In the genomic region with DNA sequence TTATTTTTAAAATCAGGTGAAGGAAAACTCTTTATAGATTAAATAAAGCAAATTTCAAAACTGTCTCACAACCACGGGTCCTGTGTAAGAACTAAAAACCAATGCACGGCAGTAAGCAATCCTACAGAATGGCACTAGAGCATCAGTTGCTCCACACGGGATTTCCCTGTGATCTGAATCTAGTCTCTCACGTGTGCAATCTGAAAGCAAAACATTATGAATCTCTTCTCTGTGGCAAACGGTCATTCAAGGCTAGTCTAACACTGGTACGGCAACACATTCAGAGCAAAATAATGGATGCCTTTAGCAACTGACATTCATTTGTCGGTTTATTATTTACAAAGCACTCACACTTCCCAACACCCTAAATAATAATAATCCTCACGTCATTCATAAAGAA, we compare ENCODE assay signal across 8 mouse cellular contexts. TPM values are rescaled to one million over a fixed set of nuclear protein-coding genes. Genes with fewer than 3 reads are reported as not detected.
DNase-seq lines count a peak whose midpoint lies in the region; ATAC-seq and TF ChIP-seq lines count a peak whose summit lies in the region.

No protein-coding gene starts in this region.

- no peaks in the 10 kb centered on the region for H3K4me1 ChIP-seq in forebrain, embryonic 11.5 days (replicated peaks; ENCODE audit: control insufficient read depth, insufficient read depth, low read length)
- peaks cover 8% of the 10 kb centered on the region for H3K4me1 ChIP-seq in liver, embryonic 11.5 days (replicated peaks; ENCODE audit: control insufficient read depth, insufficient read depth, low read length)

- H3K4me2 ChIP-seq in forebrain, embryonic 11.5 days (ENCODE audit: low read depth, low read length, severe bottlenecking), result peak overlapping the region; percentile 87
- peak overlapping the region; percentile 89 for H3K4me2 ChIP-seq in liver, embryonic 11.5 days

- peak overlapping the region; percentile 83 for H3K4me3 ChIP-seq in gastrocnemius, adult 2 months
- peak overlapping the region; percentile 78 for H3K4me3 ChIP-seq in forebrain, embryonic 11.5 days (ENCODE audit: low read depth, low read length)
- H3K4me3 ChIP-seq in liver, embryonic 11.5 days (ENCODE audit: low read depth, low read length), result peak overlapping the region; percentile 59

- H3K9me3 ChIP-seq in forebrain, embryonic 11.5 days (ENCODE audit: control insufficient read depth, low read length), result no peaks in the 10 kb centered on the region
- H3K9me3 ChIP-seq in liver, embryonic 11.5 days (ENCODE audit: control insufficient read depth, low read length), result no peaks in the 10 kb centered on the region

- 52% methylated on average over 8 of the region's 8 CpGs for WGBS in forebrain, embryonic 11.5 days
- WGBS in liver, embryonic 11.5 days, result 30% methylated on average over 8 of the region's 8 CpGs

- peak overlapping the region; percentile 92; the same call in 1 of the 2 replicates for H3K27ac ChIP-seq in gastrocnemius, adult 2 months
- no peak overlapping the region for H3K27ac ChIP-seq in forebrain, embryonic 11.5 days (ENCODE audit: low read depth, low read length)
- no peak overlapping the region for H3K27ac ChIP-seq in liver, embryonic 11.5 days (ENCODE audit: low read depth, low read length)

- no peaks in the 10 kb centered on the region for H3K27me3 ChIP-seq in forebrain, embryonic 11.5 days (ENCODE audit: control insufficient read depth, insufficient read depth, low read length)
- no peaks in the 10 kb centered on the region for H3K27me3 ChIP-seq in liver, embryonic 11.5 days (replicated peaks; ENCODE audit: control insufficient read depth, insufficient read depth, low read length)

- peaks cover under 1% of the 10 kb centered on the region; the same call in 1 of the 2 replicates for H3K36me3 ChIP-seq in forebrain, embryonic 11.5 days (ENCODE audit: control insufficient read depth, insufficient read depth, low read length)
- peaks cover 11% of the 10 kb centered on the region; the same call in 1 of the 2 replicates for H3K36me3 ChIP-seq in liver, embryonic 11.5 days (ENCODE audit: control insufficient read depth, insufficient read depth, low read length)

- no peak for ATAC-seq in forebrain, embryonic 11.5 days (replicated peaks; ENCODE audit: low FRiP score)
- no peak for ATAC-seq in liver, embryonic 11.5 days (replicated peaks; ENCODE audit: low FRiP score)

- intact Hi-C loops in gastrocnemius, adult 2 months (cut with DNase I), result loop anchor here (2.0 to 10.0 kb wide), 3 partner anchors 19 to 593 kb away; a partner anchor contains a TSS

- H3K9ac ChIP-seq in forebrain, embryonic 11.5 days (ENCODE audit: low read length), result peak overlapping the region; percentile 78
- peak overlapping the region; percentile 83 for H3K9ac ChIP-seq in liver, embryonic 11.5 days (ENCODE audit: low read depth, low read length)

- DNase-seq in gastrocnemius, adult 2 months, result no peak
- DNase-seq in gastrocnemius, postnatal 25 days, result no peak
- peak; percentile 35 for DNase-seq in 3T3-L1 (ENCODE audit: low read depth, low spot score)
- no peak for DNase-seq in forebrain, embryonic 11.5 days (ENCODE audit: low spot score)
- no peak for DNase-seq in liver, embryonic 11.5 days (ENCODE audit: low spot score)
- DNase-seq in cerebellum, adult 11 months, result no peak
- no peak for DNase-seq in cerebellum, postnatal 10 days
- DNase-seq in cerebellum, postnatal 36 days, result no peak

- TF ChIP-seq CTCF in gastrocnemius, adult 2 months (IDR thresholded peaks at IDR 0.05), result no peak

RNA-seq across cellular contexts. Expression of a gene that starts 0.8 kb away (rescaled TPM):
- 1 to 10 TPM; 6.8 to 7.0 TPM for total RNA-seq in gastrocnemius, adult 2 months (2021)
- total RNA-seq in gastrocnemius, postnatal 25 days (2021), result 1 to 10 TPM; 5.5 to 6.2 TPM
- 11.9 and 13.5 TPM in 2 replicates for polyA plus RNA-seq in forebrain, embryonic 11.5 days (2014; fragmentation: Nextera tagmentation; extraction: Ambion mirVana)
- 12.6 and 14.3 TPM in 2 replicates for polyA plus RNA-seq in liver, embryonic 11.5 days (2014; fragmentation: Nextera tagmentation; extraction: Ambion mirVana)

RNA-seq across cellular contexts. Expression of a gene that starts 18.2 kb away (rescaled TPM):
- total RNA-seq in gastrocnemius, adult 2 months (2021), result 1 to 10 TPM; 3.4 to 4.0 TPM
- total RNA-seq in gastrocnemius, postnatal 25 days (2021), result 1 to 10 TPM; 2.8 to 3.5 TPM
- 3.2 and 4.0 TPM in 2 replicates for polyA plus RNA-seq in forebrain, embryonic 11.5 days (2014; fragmentation: Nextera tagmentation; extraction: Ambion mirVana)
- 1.9 and 2.4 TPM in 2 replicates for polyA plus RNA-seq in liver, embryonic 11.5 days (2014; fragmentation: Nextera tagmentation; extraction: Ambion mirVana)
